Mouse (Mus musculus): Measurements from ENCODE around the gene Ssbp3. TPM values are rescaled to one million over a fixed set of nuclear protein-coding genes. Genes with fewer than 3 reads are reported as not detected.
A peak's percentile ranks its signal among the peaks of the same experiment; 100 is the strongest.

Ssbp3 gene
- total RNA-seq, 2 experiments from 2014 or later = 157 TPM

- Histone ChIP-seq H3K4me3 (no peak overlapping the region), H3K27ac (no peak overlapping the region)
- TF ChIP-seq CTCF (conservative IDR thresholded peaks at IDR 0.05) = no peak
- DNase-seq (ENCODE audit: low spot score in 2 of 2) = no peak
Measured at GRCm38 (mm10) chr4:106980669-106981068, 70.2 kb downstream of the Ssbp3 start.

GRCm38 (mm10) chr4:106981385-106982103, 71.0 kb downstream of the Ssbp3 start:
- DNase-seq (ENCODE audit: low spot score in 2 of 2) = no peak
- H3K4me3 ChIP-seq = no peak overlapping the region
- no peak for TF ChIP-seq CTCF (conservative IDR thresholded peaks at IDR 0.05)
- H3K27ac ChIP-seq = no peak overlapping the region

- DNase-seq (ENCODE audit: low spot score in 2 of 2) = no peak
- no peak overlapping the region for H3K27ac ChIP-seq
- no peak for TF ChIP-seq CTCF (conservative IDR thresholded peaks at IDR 0.05)
- H3K4me3 ChIP-seq = no peak overlapping the region
Measured at GRCm38 (mm10) chr4:106982344-106983121, 72.0 kb downstream of the Ssbp3 start.

- Histone ChIP-seq H3K4me3 (no peak overlapping the region), H3K27ac (no peak overlapping the region)
- DNase-seq (ENCODE audit: low spot score in 2 of 2) = no peak
- no peak for TF ChIP-seq CTCF (conservative IDR thresholded peaks at IDR 0.05)
Measured at GRCm38 (mm10) chr4:106983908-106984515, 73.5 kb downstream of the Ssbp3 start.

- DNase-seq (ENCODE audit: low spot score in 2 of 2) = no peak
- no peak overlapping the region for H3K27ac ChIP-seq
- TF ChIP-seq CTCF (conservative IDR thresholded peaks at IDR 0.05) = no peak
Measured at GRCm38 (mm10) chr4:106985289-106985688, 74.8 kb downstream of the Ssbp3 start.

GRCm38 (mm10) chr4:106985899-106986832, 75.7 kb downstream of the Ssbp3 start:
- no peak overlapping the region for H3K27ac ChIP-seq
- DNase-seq (ENCODE audit: low spot score in 2 of 2) = no peak
- TF ChIP-seq CTCF (conservative IDR thresholded peaks at IDR 0.05) = no peak
- H3K4me3 ChIP-seq = no peak overlapping the region

More at GRCm38 (mm10) chr4:106985289-106985688, 74.8 kb downstream of the Ssbp3 start:
- no peak overlapping the region for H3K4me3 ChIP-seq

GRCm38 (mm10) chr4:106987725-106988364, 77.3 kb downstream of the Ssbp3 start:
- Histone ChIP-seq H3K27ac (peak overlapping the region; percentile 12; the same call in 1 of the 2 replicates), H3K4me3 (no peak overlapping the region)
- peak; percentile 50 to 72 for DNase-seq (ENCODE audit: low spot score in 2 of 2)
- TF ChIP-seq CTCF (conservative IDR thresholded peaks at IDR 0.05) = peak; percentile 83

GRCm38 (mm10) chr4:106988886-106989225, 78.4 kb downstream of the Ssbp3 start:
- no peak for DNase-seq (ENCODE audit: low spot score in 2 of 2)
- H3K4me3 ChIP-seq = no peak overlapping the region
- H3K27ac ChIP-seq = no peak overlapping the region
- TF ChIP-seq CTCF (conservative IDR thresholded peaks at IDR 0.05) = no peak

GRCm38 (mm10) chr4:106989226-106989983, 78.9 kb downstream of the Ssbp3 start:
- peak; percentile 87 for TF ChIP-seq CTCF (conservative IDR thresholded peaks at IDR 0.05)
- Histone ChIP-seq H3K27ac (no peak overlapping the region), H3K4me3 (no peak overlapping the region)
- no peak for DNase-seq (ENCODE audit: low spot score in 2 of 2)

GRCm38 (mm10) chr4:106993053-106993452, 82.6 kb downstream of the Ssbp3 start:
- no peak for DNase-seq (ENCODE audit: low spot score in 2 of 2)
- H3K4me3 ChIP-seq = no peak overlapping the region
- no peak for TF ChIP-seq CTCF (conservative IDR thresholded peaks at IDR 0.05)
- no peak overlapping the region for H3K27ac ChIP-seq

- no peak for TF ChIP-seq CTCF (conservative IDR thresholded peaks at IDR 0.05)
- DNase-seq (ENCODE audit: low spot score in 2 of 2) = no peak
- Histone ChIP-seq H3K4me3 (no peak overlapping the region), H3K27ac (no peak overlapping the region)
Measured at GRCm38 (mm10) chr4:106994252-106994651, 83.8 kb downstream of the Ssbp3 start.

Data from layer of hippocampus, adult 2 months (tissue).